Mouse (Mus musculus) urinary bladder, postnatal 25 days (tissue): Measurements from ENCODE around the gene Plekha5.
"Not testable (repeated sequence)": the region's sequence is repeated elsewhere in the genome, so short reads cannot be mapped to it uniquely, and the experiment has no call there.

Experiments used
- DNase-seq: peaks from one replicate; pipeline ENCODE4 v3.0.0; 2022; ENCODE audit warnings: low spot score

The Plekha5 gene

GRCm38 (mm10) chr6:140532858-140533257 lies 109.0 kb downstream of the Plekha5 start:
- DNase-seq, result not testable (repeated sequence)

GRCm38 (mm10) chr6:140533606-140534005 lies 109.8 kb downstream of the Plekha5 start:
- DNase-seq, result no peak

- no peak for DNase-seq
These were observed 111.7 kb downstream of the Plekha5 start for GRCm38 (mm10) chr6:140535504-140535903.

- no peak for DNase-seq
These were observed 118.1 kb downstream of the Plekha5 start for GRCm38 (mm10) chr6:140541919-140542318.

- DNase-seq, result no peak
These were observed 119.3 kb downstream of the Plekha5 start for GRCm38 (mm10) chr6:140543005-140543794.

- DNase-seq, result no peak
These were observed 122.2 kb downstream of the Plekha5 start for GRCm38 (mm10) chr6:140546095-140546494.

GRCm38 (mm10) chr6:140546648-140547201 lies 122.9 kb downstream of the Plekha5 start:
- no peak for DNase-seq

- no peak for DNase-seq
These were observed 123.5 kb downstream of the Plekha5 start for GRCm38 (mm10) chr6:140547203-140547944.

- peak; percentile 31 for DNase-seq
These were observed 124.4 kb downstream of the Plekha5 start for GRCm38 (mm10) chr6:140548082-140548769.

GRCm38 (mm10) chr6:140550741-140551140 lies 126.9 kb downstream of the Plekha5 start:
- no peak for DNase-seq

GRCm38 (mm10) chr6:140554261-140554660 lies 130.4 kb downstream of the Plekha5 start:
- no peak for DNase-seq

- DNase-seq, result no peak
These were observed 135.6 kb downstream of the Plekha5 start for GRCm38 (mm10) chr6:140559411-140559810.

- DNase-seq, result no peak
These were observed 137.5 kb downstream of the Plekha5 start for GRCm38 (mm10) chr6:140561151-140561916.

- DNase-seq, result no peak
These were observed 138.2 kb downstream of the Plekha5 start for GRCm38 (mm10) chr6:140561917-140562590.

GRCm38 (mm10) chr6:140567199-140567598 lies 143.3 kb downstream of the Plekha5 start:
- no peak for DNase-seq

GRCm38 (mm10) chr6:140567897-140568296 lies 144.0 kb downstream of the Plekha5 start:
- no peak for DNase-seq

GRCm38 (mm10) chr6:140570152-140570551 lies 146.3 kb downstream of the Plekha5 start:
- DNase-seq, result peak; percentile 63

GRCm38 (mm10) chr6:140574943-140575342 lies 151.1 kb downstream of the Plekha5 start:
- DNase-seq, result no peak

GRCm38 (mm10) chr6:140576133-140576532 lies 152.3 kb downstream of the Plekha5 start:
- no peak for DNase-seq

- DNase-seq, result no peak
These were observed 153.3 kb downstream of the Plekha5 start for GRCm38 (mm10) chr6:140576961-140577821.
